Mouse (Mus musculus) spleen, adult 2 months (tissue): ENCODE results near the gene C530008M17Rik.

Experiments used
- CTCF ChIP-seq: fragments of 200-500 bp; IDR thresholded peaks from 2 replicates; pipeline ENCODE4 v1.5.1; 2011; ENCODE audit warnings: mild to moderate bottlenecking, inconsistent platforms; ENCODE audit not compliant: insufficient read depth, insufficient read length, insufficient replicate concordance; ENCODE audit errors: extremely low read depth
- POLR2A ChIP-seq: fragments of 200-500 bp; IDR thresholded peaks from 2 replicates; pipeline ENCODE4 v1.6.1; 2011; ENCODE audit warnings: low read depth, low read length, inconsistent platforms

DNA sequence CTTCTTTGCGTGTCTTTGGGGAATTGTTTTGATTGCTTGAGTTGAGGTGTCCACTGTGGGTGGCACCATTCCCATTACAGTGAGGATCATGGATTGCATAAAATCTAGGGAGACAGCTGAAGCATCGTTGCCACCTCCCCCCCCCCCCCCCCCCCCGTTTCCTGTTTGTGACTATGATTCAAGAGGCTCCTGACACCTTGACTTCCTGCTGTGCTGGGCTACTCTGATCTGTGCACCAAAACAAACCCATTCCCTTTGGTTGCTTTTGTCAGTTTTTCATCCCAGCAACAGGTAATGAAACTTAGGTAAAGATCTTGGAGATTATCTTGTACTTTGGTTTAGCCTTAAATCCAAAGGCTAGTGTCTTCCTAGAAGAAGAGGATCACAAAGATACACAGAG is 24.6 kb downstream of the C530008M17Rik start:
- TF ChIP-seq CTCF (no peak), POLR2A (no peak)
